Mouse (Mus musculus) heart, adult 9 months (tissue): ENCODE measurements around the gene Tbkbp1.

ENCODE experiments used
- DNase-seq, 2 experiments: peaks; one replicate each; pipeline ENCODE4 v3.0.0; 2022; ENCODE audit warnings: low spot score in 2 of 2

Gene Tbkbp1

DNA sequence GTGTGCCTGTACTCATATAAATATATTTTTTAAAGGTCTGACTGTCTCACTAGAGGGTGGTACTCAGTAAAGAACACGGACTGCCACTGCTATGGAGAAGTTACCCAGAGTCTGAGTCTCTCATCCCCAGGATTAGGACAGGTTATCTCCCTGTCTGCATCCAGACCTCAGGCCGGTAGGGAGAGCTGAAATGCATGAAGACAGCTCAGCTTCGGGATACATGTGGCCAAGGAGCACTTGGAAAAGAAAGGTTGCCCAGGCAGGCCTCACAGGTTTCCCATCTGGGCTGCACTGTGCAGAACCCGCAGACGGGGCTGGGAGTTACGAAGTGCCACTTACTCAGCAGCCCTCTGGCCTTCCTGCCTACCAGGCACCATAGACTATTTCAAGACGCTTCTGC lies 5.7 kb upstream of the Tbkbp1 start:
- no peak for DNase-seq

DNA sequence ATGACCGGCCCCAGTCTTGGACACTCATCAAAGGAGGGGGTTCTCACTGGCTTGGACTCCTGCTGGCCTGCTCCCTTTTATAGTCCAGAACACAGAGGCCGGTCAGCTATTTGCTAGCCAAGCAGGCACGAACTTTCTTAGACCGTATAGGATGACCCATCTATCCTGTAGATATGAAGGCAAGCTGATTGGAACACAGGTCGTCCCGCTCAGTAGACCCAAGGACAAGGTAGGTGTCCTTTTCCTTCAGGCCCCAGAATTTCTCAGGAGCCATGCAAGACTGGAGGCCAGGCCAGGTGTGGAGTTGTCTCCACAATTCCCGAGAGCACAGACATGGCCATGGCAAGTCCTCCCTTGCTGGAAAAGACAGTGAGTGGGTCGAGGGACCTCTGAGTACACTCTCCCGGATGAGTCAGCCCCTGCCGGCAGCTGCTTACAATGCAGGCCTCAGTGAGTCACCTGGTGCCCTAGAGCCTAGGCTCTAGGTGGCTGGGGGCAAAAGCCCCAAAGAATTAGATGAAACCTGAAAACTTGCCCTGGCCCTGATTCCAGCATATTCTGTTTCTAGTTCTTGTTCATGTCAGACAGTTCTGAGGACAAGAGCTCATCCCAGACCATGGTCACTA lies 1.5 kb upstream of the Tbkbp1 start:
- DNase-seq: no peak

DNA sequence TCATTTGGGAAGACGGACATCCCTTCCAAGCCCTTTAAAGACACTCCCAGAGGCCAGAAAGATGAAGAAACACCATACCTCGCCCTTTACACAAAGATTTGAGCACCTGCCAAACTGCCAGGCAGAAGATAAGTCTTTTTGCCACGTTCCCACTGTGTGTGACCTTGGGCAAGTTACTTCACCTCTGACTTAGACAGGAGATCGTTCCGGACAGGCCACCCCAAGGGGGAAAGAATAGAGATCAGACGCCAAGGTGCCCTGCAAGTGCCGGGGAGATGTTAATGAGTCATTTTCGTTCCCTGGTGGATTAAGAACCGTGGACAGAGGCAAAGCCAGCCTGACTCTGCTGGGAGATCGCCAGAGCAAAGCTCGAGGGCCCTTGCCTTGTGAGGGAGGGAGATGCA lies 730 bp upstream of the Tbkbp1 start:
- DNase-seq: peak; percentile 34 to 51

DNA sequence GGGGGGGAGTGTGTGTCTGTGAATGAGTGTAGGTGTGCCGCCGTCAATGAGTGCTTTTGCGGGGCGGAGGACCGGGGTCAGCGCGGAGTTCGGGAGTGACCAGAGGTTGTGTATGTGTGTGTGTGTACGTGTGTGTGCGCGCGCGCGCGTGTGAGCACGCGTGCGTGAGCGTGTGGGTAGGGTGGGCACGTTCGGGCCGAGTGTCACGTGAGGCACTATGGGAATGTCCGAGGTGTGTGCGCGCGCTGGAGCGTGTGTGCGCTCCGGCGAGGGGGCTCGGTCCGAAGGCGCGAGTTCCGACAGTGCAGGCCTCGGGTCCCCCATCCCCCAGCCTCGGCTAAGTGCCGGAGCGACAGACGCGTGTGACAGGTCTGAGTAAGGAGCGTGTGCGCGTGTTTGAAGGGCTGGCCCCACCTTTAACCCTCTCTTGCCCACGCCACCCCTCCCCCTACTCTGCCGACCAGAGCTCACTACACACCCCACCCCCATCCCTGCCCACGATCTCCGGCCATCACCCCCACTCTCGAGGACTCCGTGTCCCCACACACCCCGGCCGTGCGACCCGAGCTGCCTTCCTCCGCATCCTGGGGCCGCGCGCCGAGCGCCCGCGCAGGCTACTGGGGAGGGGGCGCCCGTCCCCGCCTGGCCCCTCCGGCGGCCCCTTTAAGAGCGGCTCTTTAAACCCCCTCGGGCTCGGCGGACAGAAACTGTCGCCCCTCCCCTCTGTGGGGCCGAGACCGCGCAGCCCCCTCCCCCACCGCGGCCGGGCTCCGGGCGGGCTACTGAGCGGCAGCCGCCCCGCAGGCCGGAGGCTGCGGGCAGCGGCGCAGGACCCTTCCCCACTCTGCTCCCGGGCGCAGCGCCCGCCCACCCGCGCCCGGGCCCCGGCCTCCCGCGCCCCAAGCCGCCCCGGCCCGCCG lies 624 bp downstream of the Tbkbp1 start:
- peak; percentile 62 to 65 for DNase-seq

DNA sequence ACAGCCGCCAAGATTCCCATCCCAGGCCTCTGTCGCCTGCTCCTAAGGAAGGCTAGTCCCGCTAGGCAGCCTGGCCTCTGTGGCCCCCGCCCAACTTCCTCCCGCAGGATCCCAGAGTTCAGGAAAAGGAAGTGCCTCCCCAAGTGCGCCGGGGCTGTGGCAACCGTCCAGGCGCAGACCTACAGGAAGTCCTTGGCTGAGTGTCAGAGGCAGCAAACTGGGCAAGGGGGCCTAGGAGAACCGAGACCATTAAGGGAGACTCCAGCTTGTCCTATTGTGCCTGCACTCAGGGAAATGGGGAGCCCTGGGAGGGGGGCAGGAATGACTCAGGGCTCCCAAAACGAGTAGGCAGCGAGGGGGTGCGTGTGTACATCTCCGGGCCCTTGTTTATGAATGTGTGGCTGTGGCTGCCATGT lies 1.3 kb downstream of the Tbkbp1 start:
- peak; percentile 90 to 91 for DNase-seq

DNA sequence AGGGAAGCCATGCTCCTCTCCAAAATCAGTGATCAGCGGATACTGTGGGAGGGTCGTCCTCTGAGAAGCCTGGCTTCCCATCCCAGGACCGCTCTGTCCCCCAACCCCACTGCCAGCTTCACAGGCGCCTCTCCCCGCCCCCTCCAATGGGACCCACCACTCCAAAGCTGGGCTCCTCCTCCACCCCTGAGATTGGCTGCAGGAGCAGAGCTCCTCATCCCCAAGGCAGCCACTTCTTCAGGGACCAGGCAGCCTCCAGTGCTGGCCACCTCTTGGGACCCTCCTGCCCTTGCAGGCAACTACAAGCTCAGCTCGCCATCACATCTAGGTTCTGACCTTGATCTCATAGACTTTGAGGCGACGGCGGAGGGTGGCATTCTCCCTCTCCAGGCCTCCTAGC lies 2.3 kb downstream of the Tbkbp1 start:
- no peak for DNase-seq

DNA sequence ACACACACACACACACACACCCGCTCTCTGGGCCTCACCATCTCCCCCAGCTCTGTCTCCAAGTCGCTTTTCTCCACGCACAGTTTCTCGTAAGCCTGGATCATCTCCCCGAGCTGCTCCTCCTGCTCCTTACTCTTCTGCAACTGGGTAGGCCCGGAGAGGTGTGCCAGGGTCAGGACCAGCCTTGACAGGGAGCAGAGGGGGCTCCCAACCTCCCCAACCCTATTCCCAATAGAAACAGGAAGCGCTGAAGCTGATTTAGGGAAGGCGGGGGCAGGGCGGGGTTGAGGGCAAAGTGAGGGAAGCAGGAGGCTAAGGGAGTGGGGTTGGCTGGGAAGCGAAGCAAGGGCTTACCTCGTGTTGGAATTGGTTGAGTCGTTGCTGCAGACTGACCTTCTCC lies 2.7 kb downstream of the Tbkbp1 start:
- DNase-seq: no peak

DNA sequence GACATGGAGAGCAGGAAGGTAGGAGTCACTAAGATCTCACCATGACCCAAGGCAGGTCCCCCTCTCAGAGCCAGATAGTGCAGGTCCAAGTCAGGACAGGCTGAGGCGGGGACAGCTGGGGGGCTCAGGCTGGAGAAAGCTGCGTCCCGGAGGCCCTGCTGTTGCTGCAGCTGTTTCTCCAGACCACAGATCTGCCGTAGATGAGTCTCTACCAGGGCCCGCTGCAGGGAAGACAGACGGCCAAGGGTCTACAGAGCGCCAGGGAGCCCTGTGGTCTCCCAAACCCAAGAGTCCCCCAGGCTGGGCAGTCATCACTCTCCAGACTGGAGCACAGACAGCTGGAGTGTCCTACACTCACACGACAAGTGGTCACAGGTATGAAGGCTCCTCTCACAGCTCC lies 4.0 kb downstream of the Tbkbp1 start:
- DNase-seq: no peak

DNA sequence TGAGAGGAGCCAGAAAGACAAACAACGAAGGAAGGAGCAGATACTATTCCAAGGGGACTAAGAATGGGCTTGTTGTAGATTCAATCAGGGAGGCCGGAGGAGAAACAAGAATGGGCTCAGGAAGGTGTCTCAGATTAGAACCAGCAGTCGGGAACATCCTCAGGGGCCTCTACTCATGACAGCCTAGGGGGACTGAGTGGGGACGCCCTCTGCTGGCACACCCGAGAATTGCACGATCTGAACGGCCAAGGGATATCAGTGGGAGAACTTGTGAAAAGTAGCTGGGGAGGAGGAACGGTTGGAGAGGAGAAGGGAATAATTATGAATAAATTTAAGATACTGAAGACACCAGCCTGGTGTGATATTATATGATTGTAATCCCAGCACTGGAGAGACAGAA lies 4.6 kb downstream of the Tbkbp1 start:
- peak; percentile 46 to 71 for DNase-seq

DNA sequence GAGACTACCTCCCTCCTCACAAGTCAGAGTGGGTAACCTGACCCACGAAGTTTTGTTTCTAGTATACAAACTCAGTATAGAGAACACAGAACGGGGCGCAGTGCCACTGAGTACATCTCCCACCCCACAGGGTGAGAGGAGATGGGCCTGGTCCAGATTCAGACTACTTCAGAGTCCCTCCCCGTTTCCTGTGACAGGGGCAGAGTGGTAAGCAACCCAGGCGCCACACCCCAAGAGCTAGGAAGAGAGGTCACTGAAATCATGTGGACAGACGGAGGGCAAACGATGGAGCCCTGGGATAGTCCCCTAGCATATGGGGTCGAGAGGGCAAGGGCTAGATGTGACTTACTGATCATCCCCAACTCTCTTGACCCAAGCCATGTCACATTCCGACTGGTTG lies 5.3 kb downstream of the Tbkbp1 start:
- no peak for DNase-seq

DNA sequence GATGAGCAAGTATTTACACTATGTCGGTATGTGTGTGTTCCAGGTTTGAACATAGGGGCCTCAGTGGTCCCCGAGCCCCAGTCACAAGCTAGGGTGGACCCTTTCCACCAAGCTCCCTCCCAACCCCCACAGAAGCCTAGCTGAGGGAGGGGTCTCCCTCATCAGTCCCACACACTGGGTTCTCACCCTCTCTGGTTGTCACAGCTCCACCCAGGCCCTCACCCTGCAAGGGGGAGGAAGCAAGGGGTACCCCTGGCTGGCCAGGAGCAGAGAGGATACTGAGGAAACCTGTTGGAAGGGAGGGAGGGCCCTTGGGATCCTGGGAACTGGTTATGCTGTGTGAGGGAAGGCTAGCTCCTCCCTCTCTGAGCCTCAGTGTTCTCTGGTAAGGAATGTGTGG lies 6.0 kb downstream of the Tbkbp1 start:
- DNase-seq: no peak

DNA sequence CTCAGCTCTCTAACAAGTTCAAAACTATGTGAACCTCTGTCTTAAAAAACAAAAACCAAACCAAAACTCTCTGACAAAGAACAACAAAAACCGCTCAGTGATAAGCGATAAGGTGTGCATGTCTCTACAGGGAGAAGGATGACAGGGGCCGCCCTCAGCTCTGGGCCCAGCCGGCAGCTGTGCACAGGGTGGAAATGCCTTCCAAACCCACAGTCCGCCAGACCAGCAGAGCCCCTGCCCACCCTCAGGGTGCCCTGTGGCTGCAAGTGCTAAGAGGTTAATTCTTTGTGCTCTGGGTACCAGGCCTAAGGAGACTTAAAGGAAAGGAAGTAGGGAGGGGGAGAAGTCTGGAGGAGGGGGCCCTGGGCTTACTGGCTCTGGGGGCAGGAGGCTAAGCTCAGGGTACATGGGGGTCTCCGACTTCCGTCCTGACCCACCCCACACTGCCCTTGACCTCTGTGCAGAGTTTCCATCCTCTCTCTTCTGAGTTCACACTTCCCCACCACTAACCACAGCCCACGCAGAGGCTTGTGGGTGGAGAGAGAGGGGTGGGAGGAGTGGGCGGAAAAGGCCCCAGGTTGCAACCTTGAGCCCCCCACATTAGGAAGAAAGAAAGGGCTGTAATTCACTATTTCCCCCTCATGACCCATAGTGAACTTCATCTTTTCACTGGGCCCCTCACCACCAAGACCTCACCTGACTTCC lies 7.9 kb downstream of the Tbkbp1 start:
- no peak for DNase-seq

DNA sequence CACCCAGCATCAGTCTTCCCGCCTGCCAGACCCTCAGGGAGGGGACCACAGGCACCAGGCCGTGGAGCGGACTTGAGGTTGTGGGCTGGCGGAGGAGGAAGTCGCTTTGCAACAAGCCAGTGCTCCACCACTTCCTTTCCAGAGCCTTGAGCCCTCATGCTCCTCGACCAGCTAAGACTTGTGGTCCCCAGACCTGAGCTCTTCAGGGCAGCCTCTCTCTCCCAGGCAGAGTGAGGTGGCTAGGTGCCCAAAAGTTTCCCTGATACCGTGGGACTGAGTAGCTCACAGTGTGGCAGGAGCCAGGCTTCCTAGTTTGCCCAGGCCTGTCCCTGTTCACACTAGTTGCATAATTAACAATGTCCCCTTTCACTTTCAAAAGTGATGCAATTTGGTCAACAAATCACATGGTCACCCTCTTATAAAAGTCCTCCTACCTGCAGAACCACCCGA lies 9.1 kb downstream of the Tbkbp1 start:
- peak in 1 of 2 experiments; percentile 52 for DNase-seq

DNA sequence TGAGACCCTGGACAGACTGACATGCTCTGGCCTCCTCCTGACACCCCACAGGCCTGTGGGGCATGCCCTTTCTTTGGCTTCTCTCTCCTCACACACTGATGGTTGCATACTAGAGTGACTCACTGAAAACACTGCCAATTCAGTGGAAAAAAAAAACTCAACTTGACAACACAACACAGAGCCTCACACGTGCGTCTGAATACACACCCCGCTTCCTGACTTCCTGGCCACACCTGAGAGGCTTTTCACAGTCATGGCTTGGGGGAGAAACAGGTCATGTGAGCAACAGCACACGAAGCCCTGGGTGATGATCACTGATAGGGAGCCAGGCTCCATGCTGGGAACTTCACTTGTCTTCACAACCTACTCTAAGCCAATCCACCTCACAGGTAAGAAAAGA lies 10.5 kb downstream of the Tbkbp1 start:
- DNase-seq: no peak

DNA sequence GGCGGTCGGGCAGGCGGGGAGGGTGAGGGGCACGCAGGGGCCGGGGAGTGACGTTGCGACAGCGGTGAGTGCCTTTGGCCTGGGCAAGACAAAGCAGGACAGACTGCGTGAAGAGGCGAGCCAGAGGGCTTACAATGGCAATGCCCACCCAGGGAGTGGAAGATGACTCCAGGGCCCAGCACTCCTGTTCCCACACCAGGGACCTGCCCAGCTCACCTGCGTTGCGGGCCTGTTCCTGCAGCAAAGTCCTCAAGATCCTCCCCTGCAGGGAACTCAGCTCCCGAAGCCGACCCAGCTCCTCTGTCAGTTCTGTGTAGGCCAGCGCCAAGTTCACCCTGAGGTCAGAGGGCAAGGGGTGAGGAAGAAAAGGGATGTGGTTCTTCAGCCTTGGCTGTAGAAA lies 12.0 kb downstream of the Tbkbp1 start:
- no peak for DNase-seq

DNA sequence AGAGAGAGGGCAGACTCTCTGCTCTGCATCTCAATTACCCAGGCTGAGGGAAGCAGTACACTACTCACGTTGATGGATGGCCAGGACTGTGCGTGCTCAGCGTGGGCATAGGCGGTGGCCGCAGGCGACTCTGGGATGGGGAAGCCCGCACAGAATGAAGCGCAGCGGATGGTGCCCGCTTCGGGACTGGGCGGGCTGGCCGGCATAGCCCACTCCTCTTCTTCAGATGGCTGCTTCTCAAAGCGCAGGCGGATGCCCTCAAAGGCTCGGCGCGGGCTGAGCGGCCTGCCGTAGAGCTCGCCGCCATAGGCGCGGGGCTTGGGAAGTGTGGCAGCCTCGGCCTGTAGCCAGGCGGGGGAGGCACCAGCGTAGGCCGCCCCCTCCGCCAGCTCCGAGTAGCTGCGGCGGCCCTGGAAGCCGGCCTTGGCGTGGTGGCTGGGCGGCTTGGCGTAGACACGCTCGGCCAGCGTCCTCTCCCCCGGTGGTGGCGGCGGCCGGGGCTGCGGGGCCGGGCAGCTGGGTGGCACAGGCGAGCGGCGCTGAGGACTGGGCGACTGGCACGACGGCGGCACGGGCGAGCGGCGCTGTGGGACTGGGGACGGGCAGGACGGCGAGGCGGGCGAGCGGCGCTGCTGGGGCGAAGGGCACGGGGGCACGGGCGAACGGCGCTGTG lies 12.6 kb downstream of the Tbkbp1 start:
- DNase-seq: no peak

DNA sequence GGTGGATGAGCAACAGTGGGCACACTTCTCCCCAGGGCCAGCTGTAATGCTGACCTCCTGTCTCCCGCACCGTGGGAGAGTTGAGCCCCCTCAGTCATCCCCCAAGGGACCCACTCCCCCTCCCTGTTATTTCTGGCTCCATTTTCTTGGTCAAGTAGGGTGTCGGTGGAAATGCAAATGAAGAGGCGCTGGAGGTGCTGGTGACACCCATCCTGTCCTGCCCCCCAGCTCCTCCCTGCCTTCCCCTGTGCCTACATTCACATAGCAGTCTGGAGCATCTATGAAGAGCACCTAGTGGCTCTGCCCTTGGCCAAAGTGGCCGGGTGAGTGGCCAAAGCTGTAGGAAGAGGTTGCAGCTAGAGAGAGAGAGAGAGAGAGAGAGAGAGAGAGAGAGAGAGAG lies 18.0 kb downstream of the Tbkbp1 start:
- no peak for DNase-seq

DNA sequence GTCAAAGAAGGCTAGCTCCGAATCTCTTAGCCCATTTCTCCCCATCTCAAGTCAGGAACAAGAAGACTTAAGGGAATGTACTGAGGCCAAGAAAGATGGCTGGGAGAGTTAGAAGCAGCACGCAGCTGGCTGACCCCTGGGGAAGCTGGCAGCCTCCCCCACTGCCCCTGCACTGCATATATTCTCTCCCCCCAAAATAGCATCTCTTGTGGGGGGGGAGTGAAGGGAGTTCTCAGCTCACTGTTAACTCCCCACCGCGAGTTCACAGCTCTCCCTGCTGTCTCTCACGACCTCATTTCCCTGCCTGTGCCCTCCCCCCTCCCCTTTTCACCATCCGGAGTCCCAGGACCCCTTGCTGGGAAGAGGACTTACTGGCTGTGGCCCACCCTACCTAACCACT lies 19.1 kb downstream of the Tbkbp1 start:
- no peak for DNase-seq

DNA sequence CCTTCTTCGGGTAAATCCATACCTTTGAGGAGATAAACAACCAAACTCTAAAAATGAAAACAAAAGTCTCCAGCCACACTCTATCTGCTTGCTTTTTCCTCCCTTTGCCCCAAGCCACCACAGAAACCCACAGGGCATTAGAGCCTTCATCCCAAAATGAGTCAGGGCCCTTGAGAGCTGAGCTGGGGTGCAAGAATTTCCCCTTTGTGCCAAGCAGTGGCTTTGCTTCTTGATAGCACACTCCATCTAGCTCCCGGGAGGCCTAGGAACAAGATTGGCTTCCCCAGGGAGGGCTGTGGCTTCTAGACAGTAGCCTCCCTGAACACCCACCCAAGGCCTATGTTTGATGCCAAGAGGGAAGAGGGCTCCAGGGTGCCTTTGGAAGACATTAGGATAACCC lies 19.6 kb downstream of the Tbkbp1 start:
- DNase-seq: no peak

DNA sequence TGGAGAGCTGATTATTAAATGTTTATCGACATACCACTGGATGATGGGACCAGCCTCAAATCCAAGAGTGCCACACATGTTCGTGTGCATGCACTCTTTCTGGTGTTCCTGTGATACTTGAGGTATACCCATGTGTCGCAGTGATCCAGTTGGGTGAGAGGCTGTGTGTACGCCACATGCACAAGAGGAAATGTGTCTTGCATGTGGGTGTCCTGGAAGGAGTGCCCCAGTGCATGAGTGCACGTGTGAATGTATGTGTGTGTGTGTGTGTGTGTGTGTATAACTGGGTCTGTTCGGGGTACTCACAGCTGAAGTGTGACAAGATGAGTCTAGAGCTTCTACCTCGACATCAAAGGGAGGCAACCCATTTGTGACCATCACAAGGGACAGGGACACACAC lies 21.0 kb downstream of the Tbkbp1 start:
- DNase-seq: no peak

DNA sequence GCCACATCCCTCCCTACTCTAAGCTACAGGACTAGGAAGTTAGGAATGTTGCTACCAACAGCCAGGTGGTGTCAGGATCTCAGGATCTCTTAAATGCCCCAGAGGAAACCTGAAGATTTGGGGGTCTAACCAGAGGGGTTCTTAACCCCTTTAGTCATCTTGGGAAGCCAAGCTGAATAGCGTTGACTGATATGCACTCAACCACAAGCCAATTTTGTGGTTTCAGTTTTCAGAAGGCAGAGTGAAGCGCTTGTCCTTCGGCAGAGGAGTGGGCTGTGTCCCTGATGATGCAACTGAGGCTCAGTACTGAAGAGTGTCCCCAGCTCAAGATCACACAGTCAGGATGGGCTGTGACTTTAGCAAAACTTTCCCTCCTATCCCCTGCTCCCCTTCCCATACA lies 22.3 kb downstream of the Tbkbp1 start:
- no peak for DNase-seq
